Mouse (Mus musculus) heart, embryonic 13.5 days (tissue): ENCODE measurements around the gene Ctns. TPM values are rescaled to one million over a fixed set of nuclear protein-coding genes. Genes with fewer than 3 reads are reported as not detected.

Source experiments
- ATAC-seq: fragments of 200-750 bp; cut with Nextera tagmentation; 2 replicates; pipeline ENCODE4 v1.8.0; 2017; ENCODE audit warnings: moderate TSS enrichment; ENCODE audit not compliant: insufficient number of reproducible peaks, low FRiP score, low TSS enrichment; ENCODE audit errors: extremely low read depth
- H3K27ac ChIP-seq: fragments of 300-500 bp; sonication (generic); replicated peaks from 2 replicates; pipeline ENCODE4 v1.5.1; 2015; ENCODE audit warnings: moderate library complexity, mild to moderate bottlenecking, inconsistent platforms
- H3K27me3 ChIP-seq: fragments of 300-500 bp; sonication (generic); replicated peaks from 2 replicates; pipeline ENCODE4 v1.6.1; 2015; ENCODE audit warnings: mild to moderate bottlenecking, inconsistent platforms
- H3K36me3 ChIP-seq: fragments of 300-500 bp; sonication (generic); 2 replicates; pipeline ENCODE4 v1.6.1; 2015; ENCODE audit warnings: mild to moderate bottlenecking, inconsistent platforms
- H3K4me1 ChIP-seq: fragments of 300-500 bp; sonication (generic); 2 replicates; pipeline ENCODE4 v1.6.1; 2015; ENCODE audit warnings: inconsistent platforms
- H3K4me2 ChIP-seq: fragments of 300-500 bp; sonication (generic); 2 replicates; pipeline ENCODE4 v1.6.1; 2015; ENCODE audit warnings: inconsistent platforms, mild to moderate bottlenecking, moderate library complexity
- H3K4me3 ChIP-seq: fragments of 300-500 bp; sonication (generic); 2 replicates; pipeline ENCODE4 v1.5.1; 2015; ENCODE audit warnings: moderate library complexity, mild to moderate bottlenecking, inconsistent platforms
- H3K9ac ChIP-seq: fragments of 300-500 bp; sonication (generic); 2 replicates; pipeline ENCODE4 v1.6.1; 2015; ENCODE audit warnings: inconsistent platforms, mild to moderate bottlenecking, moderate library complexity
- H3K9me3 ChIP-seq: fragments of 300-500 bp; sonication (generic); 2 replicates; pipeline ENCODE4 v1.6.1; 2016; ENCODE audit warnings: inconsistent platforms
- WGBS: fragments of 180-500 bp; shearing (Covaris S2); methylation state at CpG from one replicate; pipeline ENCODE4 v1.1.7; 2015; ENCODE audit warnings: mixed read lengths; 5-methylcytosine and 5-hydroxymethylcytosine counted together
- polyA plus RNA-seq: library from polyadenylated mRNA; unstranded; fragments of >200 nt; fragmentation: Nextera tagmentation; extraction: Ambion mirVana; gene quantifications from 2 replicates; pipeline ENCODE4 v1.2.1, GENCODE M21; 2015

The Ctns gene
- polyA plus RNA-seq, 1 experiment from 2014 or later = 11.0 TPM

DNA sequence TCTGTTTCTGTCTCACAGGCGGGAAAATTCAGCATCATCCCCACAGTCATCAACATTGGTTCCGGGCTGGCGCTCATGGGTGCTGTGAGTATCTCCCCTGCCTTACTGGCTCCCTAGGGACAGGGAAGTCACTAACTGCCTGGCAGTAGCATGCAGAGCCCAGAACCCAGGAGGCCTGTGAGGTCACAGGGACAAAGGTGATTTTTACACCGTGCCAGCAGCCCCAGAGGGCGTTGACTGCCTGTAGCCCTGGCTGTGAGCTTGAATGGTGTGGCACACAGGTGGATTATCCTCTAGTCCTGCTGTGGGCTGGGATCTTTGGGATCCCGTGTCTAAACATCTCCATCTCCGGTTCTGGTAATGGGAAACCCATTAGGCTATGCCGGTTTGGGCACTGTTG, 30.8 kb downstream of the Ctns start:
- H3K9me3 ChIP-seq = no peaks in the 10 kb centered on the region
- H3K4me3 ChIP-seq = no peak overlapping the region
- H3K27ac ChIP-seq = no peak overlapping the region
- peaks cover 17% of the 10 kb centered on the region for H3K36me3 ChIP-seq
- H3K27me3 ChIP-seq = no peaks in the 10 kb centered on the region
- no peak overlapping the region for H3K4me2 ChIP-seq
- 79% methylated on average over 8 of the region's 8 CpGs for WGBS
- ATAC-seq = no peak
- H3K4me1 ChIP-seq = peaks cover 22% of the 10 kb centered on the region
- no peak overlapping the region for H3K9ac ChIP-seq

DNA sequence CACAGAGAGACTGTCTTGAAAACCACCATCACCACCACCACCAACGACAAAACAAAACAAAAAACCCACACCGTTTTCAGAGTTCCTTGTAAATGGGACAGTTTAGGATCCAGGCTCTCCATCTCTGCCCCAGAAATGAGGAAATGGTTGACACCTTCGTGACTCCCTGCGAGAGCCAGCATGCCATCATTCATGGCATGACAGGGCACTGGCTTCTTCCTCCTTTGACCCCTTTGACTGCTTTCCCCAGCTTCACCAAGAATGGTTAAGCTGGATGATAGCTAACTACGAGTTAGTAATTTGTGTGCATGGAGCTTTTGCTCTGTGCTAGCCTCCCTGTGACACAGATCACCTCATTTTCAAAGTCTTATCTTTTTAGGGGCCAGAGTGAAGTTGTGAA, 36.6 kb downstream of the Ctns start:
- Histone ChIP-seq H3K4me1 (peaks cover 25% of the 10 kb centered on the region), H3K27ac (no peak overlapping the region), H3K9me3 (no peaks in the 10 kb centered on the region), H3K36me3 (no peaks in the 10 kb centered on the region), H3K4me2 (no peak overlapping the region), H3K9ac (no peak overlapping the region), H3K4me3 (no peak overlapping the region), H3K27me3 (peaks cover 37% of the 10 kb centered on the region)
- ATAC-seq = no peak
- WGBS = 60% methylated on average over 5 of the region's 5 CpGs

GRCm38 (mm10) chr11:73161616-73162015, 37.2 kb downstream of the Ctns start:
- no peak for ATAC-seq
- Histone ChIP-seq H3K4me2 (peak overlapping the region; percentile 88), H3K4me3 (no peak overlapping the region), H3K9me3 (no peaks in the 10 kb centered on the region), H3K4me1 (peaks cover 21% of the 10 kb centered on the region), H3K36me3 (no peaks in the 10 kb centered on the region), H3K27me3 (peaks cover 44% of the 10 kb centered on the region), H3K27ac (0 out of 2 replicates have a peak overlapping the region, but pooled peaks have one; percentile 28), H3K9ac (peak overlapping the region; percentile 44; the same call in 1 of the 2 replicates)
- 69% methylated on average over 4 of the region's 4 CpGs for WGBS

- 13% methylated on average over 6 of the region's 6 CpGs for WGBS
- peak; percentile 53; the same call in 1 of the 2 replicates for ATAC-seq
- Histone ChIP-seq H3K27me3 (peaks cover 48% of the 10 kb centered on the region), H3K4me1 (peaks cover 20% of the 10 kb centered on the region), H3K36me3 (no peaks in the 10 kb centered on the region), H3K9me3 (no peaks in the 10 kb centered on the region), H3K27ac (peak overlapping the region; percentile 28; the same call in 1 of the 2 replicates), H3K4me3 (peak overlapping the region; percentile 60), H3K9ac (peak overlapping the region; percentile 81), H3K4me2 (peak overlapping the region; percentile 88)
Measured at GRCm38 (mm10) chr11:73160811-73161200, 38.0 kb downstream of the Ctns start.

GRCm38 (mm10) chr11:73159957-73160810, 38.7 kb downstream of the Ctns start, which contains the start of gene P2rx5:
Gene P2rx5 (plus strand): TSS chr11:73160421.
- peak within 1 kb of the TSS; percentile 28; the same call in 1 of the 2 replicates for H3K27ac ChIP-seq
- H3K4me3 ChIP-seq = peak within 1 kb of the TSS; percentile 60
- peak; percentile 61 for ATAC-seq
- H3K4me2 ChIP-seq = peak within 1 kb of the TSS; percentile 88
- no peaks in the 10 kb centered on the region for H3K36me3 ChIP-seq
- H3K9ac ChIP-seq = peak within 1 kb of the TSS; percentile 81
- peaks cover 52% of the 10 kb centered on the region for H3K27me3 ChIP-seq
- 2% methylated on average over 49 of the region's 49 CpGs for WGBS
- peaks cover 20% of the 10 kb centered on the region for H3K4me1 ChIP-seq
- H3K9me3 ChIP-seq = no peaks in the 10 kb centered on the region

- Histone ChIP-seq H3K9ac (no peak overlapping the region), H3K9me3 (no peaks in the 10 kb centered on the region), H3K4me2 (no peak overlapping the region), H3K27ac (no peak overlapping the region), H3K36me3 (no peaks in the 10 kb centered on the region), H3K4me1 (peaks cover 10% of the 10 kb centered on the region; the same call in 1 of the 2 replicates), H3K4me3 (no peak overlapping the region), H3K27me3 (peaks cover 52% of the 10 kb centered on the region)
- ATAC-seq = no peak
- WGBS = 64% methylated on average over 6 of the region's 6 CpGs
Measured at GRCm38 (mm10) chr11:73155071-73155470, 43.8 kb downstream of the Ctns start.

DNA sequence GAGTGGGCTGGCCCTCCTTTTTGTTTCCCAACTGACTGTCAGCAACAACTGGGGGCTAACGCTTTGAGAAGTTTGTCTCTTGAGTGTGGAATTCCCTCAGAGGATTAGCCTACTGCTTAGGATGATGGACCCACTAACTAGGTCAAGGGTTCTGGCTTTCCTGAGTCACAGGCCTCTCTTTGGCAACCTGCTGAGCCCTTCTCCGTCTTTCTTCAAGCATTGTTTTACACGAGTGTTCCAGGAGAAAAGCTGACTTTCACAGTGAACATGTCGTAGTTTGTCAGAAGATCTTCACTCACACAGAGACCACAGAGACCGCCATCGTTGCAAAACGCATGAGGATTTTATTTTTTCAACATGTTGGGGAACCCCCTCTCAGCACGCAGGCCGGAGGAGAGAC, 50.6 kb downstream of the Ctns start:
- Histone ChIP-seq H3K9ac (no peak overlapping the region), H3K9me3 (no peaks in the 10 kb centered on the region), H3K36me3 (no peaks in the 10 kb centered on the region), H3K4me3 (no peak overlapping the region), H3K27ac (no peak overlapping the region), H3K27me3 (0 out of 2 replicates have a peak, but pooled peaks cover 4% of the 10 kb centered on the region), H3K4me1 (0 out of 2 replicates have a peak, but pooled peaks cover 8% of the 10 kb centered on the region), H3K4me2 (no peak overlapping the region)
- WGBS = 72% methylated on average over 9 of the region's 9 CpGs
- no peak for ATAC-seq

DNA sequence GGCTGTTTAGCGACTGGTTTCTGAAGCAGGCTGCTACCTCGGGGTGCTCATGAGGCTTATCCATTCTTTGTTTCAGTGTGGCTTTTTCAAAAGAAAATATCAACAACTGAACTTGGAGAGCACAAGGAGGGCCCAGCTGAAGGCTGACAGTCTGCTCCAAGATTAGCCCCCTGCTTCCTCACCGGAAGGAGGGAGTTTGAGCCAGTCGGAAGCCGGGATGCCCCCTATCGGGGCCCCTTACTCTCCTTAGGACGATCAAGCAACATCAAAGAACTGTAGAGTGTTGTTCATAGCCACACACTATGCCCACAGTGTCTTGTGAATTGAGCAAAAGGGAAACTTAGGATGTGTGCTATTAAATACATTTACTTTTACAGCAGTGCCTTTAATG, 51.9 kb downstream of the Ctns start:
- ATAC-seq = no peak
- Histone ChIP-seq H3K4me1 (0 out of 2 replicates have a peak, but pooled peaks cover 8% of the 10 kb centered on the region), H3K4me2 (no peak overlapping the region), H3K27me3 (no peaks in the 10 kb centered on the region), H3K27ac (no peak overlapping the region), H3K36me3 (no peaks in the 10 kb centered on the region), H3K4me3 (no peak overlapping the region), H3K9me3 (no peaks in the 10 kb centered on the region), H3K9ac (no peak overlapping the region)
- WGBS = 45% methylated on average over 7 of the region's 7 CpGs

- Histone ChIP-seq H3K4me3 (no peak overlapping the region), H3K9me3 (no peaks in the 10 kb centered on the region), H3K9ac (no peak overlapping the region), H3K27me3 (no peaks in the 10 kb centered on the region), H3K27ac (no peak overlapping the region), H3K36me3 (no peaks in the 10 kb centered on the region), H3K4me1 (0 out of 2 replicates have a peak, but pooled peaks cover 8% of the 10 kb centered on the region), H3K4me2 (no peak overlapping the region)
- ATAC-seq = no peak
- 55% methylated on average over 11 of the region's 11 CpGs for WGBS
Measured at GRCm38 (mm10) chr11:73146026-73146974, 52.5 kb downstream of the Ctns start.

DNA sequence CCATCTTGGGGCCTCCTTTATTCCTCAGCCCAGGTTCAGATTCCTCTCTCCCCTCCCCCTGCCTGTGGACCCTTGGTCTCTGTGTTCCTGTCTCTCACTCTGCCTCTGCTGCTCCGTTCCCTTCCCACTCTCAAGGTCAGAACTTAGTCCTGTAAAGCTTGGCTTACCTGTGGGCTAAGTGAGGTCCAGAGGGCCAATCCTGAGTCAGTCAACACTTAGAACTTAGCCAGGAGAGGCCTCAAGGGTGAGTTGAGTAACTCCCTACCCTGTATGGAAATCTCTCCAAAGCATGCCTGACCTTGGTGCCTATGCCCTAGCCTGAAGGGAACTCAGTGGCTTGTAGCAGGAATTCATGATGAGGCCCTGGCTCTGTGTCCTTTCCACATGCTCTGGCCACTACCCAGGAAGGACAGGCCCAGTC, 54.6 kb downstream of the Ctns start:
- Histone ChIP-seq H3K4me1 (0 out of 2 replicates have a peak, but pooled peaks cover 8% of the 10 kb centered on the region), H3K27me3 (no peaks in the 10 kb centered on the region), H3K4me3 (no peak overlapping the region), H3K36me3 (no peaks in the 10 kb centered on the region), H3K9me3 (no peaks in the 10 kb centered on the region), H3K27ac (no peak overlapping the region), H3K4me2 (no peak overlapping the region), H3K9ac (no peak overlapping the region)
- WGBS = 48% methylated on average over 1 of the region's 1 CpGs
- no peak for ATAC-seq
